Mouse (Mus musculus) thymus, postnatal 36 days (tissue): ENCODE measurements around the gene Pcdh15.

Experiments
- DNase-seq, 2 experiments: peaks; one replicate each; pipeline ENCODE4 v3.0.0; 2022; ENCODE audit warnings: mixed read lengths in 2 of 2

The Pcdh15 gene

GRCm38 (mm10) chr10:73098966-73099845 is at the start of gene Pcdh15:
Gene Pcdh15 (plus strand): TSS chr10:73099342.
- DNase-seq: peak in 1 of 2 experiments; percentile 5

GRCm38 (mm10) chr10:73052074-73052473 is 47.1 kb upstream of the Pcdh15 start:
- no peak for DNase-seq

- DNase-seq: no peak
Measured at GRCm38 (mm10) chr10:73059726-73060230, 39.4 kb upstream of the Pcdh15 start.

- DNase-seq: no peak
Measured at GRCm38 (mm10) chr10:73086703-73087102, 12.4 kb upstream of the Pcdh15 start.

- DNase-seq: no peak
Measured at GRCm38 (mm10) chr10:73096531-73097135, 2.5 kb upstream of the Pcdh15 start.

- DNase-seq: no peak
Measured at GRCm38 (mm10) chr10:73097176-73097575, 2.0 kb upstream of the Pcdh15 start.

GRCm38 (mm10) chr10:73097979-73098378 is 1.2 kb upstream of the Pcdh15 start:
- DNase-seq: peak in 1 of 2 experiments; percentile 6

- DNase-seq: no peak
Measured at GRCm38 (mm10) chr10:73099846-73100241, 702 bp downstream of the Pcdh15 start.

- no peak for DNase-seq
Measured at GRCm38 (mm10) chr10:73103383-73103994, 4.3 kb downstream of the Pcdh15 start.

GRCm38 (mm10) chr10:73105893-73106292 is 6.8 kb downstream of the Pcdh15 start:
- DNase-seq: no peak

- DNase-seq: no peak
Measured at GRCm38 (mm10) chr10:73137985-73138384, 38.8 kb downstream of the Pcdh15 start.

GRCm38 (mm10) chr10:73147543-73147942 is 48.4 kb downstream of the Pcdh15 start:
- DNase-seq: no peak

GRCm38 (mm10) chr10:73147978-73148377 is 48.8 kb downstream of the Pcdh15 start:
- no peak for DNase-seq

- no peak for DNase-seq
Measured at GRCm38 (mm10) chr10:73154544-73154943, 55.4 kb downstream of the Pcdh15 start.

- no peak for DNase-seq
Measured at GRCm38 (mm10) chr10:73161757-73162156, 62.6 kb downstream of the Pcdh15 start.

- DNase-seq: no peak
Measured at GRCm38 (mm10) chr10:73216001-73216400, 116.9 kb downstream of the Pcdh15 start.

GRCm38 (mm10) chr10:73242294-73242693 is 143.2 kb downstream of the Pcdh15 start:
- no peak for DNase-seq

GRCm38 (mm10) chr10:73280438-73280837 is 181.3 kb downstream of the Pcdh15 start:
- no peak for DNase-seq

- DNase-seq: no peak
Measured at GRCm38 (mm10) chr10:73296456-73296855, 197.3 kb downstream of the Pcdh15 start.

- DNase-seq: no peak
Measured at GRCm38 (mm10) chr10:73301951-73302350, 202.8 kb downstream of the Pcdh15 start.

- no peak for DNase-seq
Measured at GRCm38 (mm10) chr10:73306677-73307076, 207.5 kb downstream of the Pcdh15 start.

- no peak for DNase-seq
Measured at GRCm38 (mm10) chr10:73326861-73327260, 227.7 kb downstream of the Pcdh15 start.

- no peak for DNase-seq
Measured at GRCm38 (mm10) chr10:73333426-73333825, 234.3 kb downstream of the Pcdh15 start.
